ENCODE assay signal across 9 mouse cellular contexts in the genomic region with DNA sequence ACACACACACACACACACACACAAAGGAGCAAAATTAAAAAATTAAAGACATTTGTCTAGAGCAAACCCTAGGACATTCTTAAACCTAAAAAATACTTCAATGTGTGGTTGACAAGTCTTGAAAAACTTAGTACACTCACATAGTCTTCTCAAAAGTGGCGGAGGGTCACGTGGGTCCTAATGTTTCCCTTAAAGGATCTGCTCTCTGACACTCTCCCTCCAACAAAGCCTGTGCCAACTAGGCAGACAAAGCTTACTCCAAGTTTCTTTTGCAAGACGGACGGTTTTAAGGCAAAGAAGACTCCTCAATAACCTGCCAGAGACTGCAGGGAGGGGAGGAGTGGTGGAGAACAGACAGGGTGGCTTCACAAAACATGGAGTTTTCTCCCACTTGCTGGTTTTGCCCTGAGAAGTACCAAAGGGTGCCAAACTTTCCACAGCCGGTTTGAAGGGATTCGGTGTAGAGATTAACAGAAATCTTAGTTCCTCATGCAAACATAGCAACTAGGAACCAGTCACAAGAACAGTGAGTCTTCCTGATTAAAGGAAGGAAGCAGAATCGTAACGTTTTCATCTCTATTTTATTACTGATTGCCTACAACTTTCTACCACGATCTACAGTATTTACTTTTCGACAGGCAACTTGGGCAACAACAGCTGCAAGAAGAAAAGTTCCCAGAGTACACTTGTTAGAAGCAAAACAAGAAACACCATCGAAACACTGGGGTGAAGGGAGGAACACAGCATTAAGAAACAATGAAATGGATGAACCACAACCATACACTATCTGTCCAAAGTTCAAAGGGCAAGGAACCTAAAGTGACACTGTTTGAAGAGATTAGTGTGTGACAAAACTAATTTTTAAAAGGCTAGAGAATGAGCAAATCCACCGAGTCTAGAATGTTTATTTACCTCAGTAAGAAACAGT. TPM values are rescaled to one million over a fixed set of nuclear protein-coding genes. Genes with fewer than 3 reads are reported as not detected.
DNase-seq lines count a peak whose midpoint lies in the region; ATAC-seq lines count a peak whose summit lies in the region.
"Had no signal": no experiment of that assay in that cellular context is flagged by ENCODE, and none has a peak within 500 bp of the region (broad histone marks: within the 10 kb centered on the region; RNA-seq: fewer than 3 reads in every experiment).

No protein-coding gene starts in this region.

- H3K4me2 ChIP-seq in midbrain, embryonic 16.5 days (ENCODE audit: low read length) = no peak overlapping the region
- peak overlapping the region; percentile 66 for H3K4me2 ChIP-seq in intestine, embryonic 15.5 days (replicated peaks)

- H3K9me3 ChIP-seq in midbrain, embryonic 10.5 days (replicated peaks) = no peaks in the 10 kb centered on the region
- no peaks in the 10 kb centered on the region for H3K9me3 ChIP-seq in midbrain, embryonic 16.5 days (replicated peaks; ENCODE audit: control insufficient read depth, low read length, poor library complexity, severe bottlenecking)
- H3K9me3 ChIP-seq in intestine, embryonic 15.5 days = no peaks in the 10 kb centered on the region
- H3K9me3 ChIP-seq in megakaryocyte, embryonic 14.5 days = no peaks in the 10 kb centered on the region

- H3K36me3 ChIP-seq in midbrain, embryonic 10.5 days = no peaks in the 10 kb centered on the region
- no peaks in the 10 kb centered on the region for H3K36me3 ChIP-seq in midbrain, embryonic 16.5 days (ENCODE audit: control insufficient read depth, insufficient read depth, low read length)
- no peaks in the 10 kb centered on the region for H3K36me3 ChIP-seq in intestine, embryonic 15.5 days
- no peaks in the 10 kb centered on the region for H3K36me3 ChIP-seq in megakaryocyte, embryonic 14.5 days (replicated peaks; ENCODE audit: low read length)

- ATAC-seq in midbrain, embryonic 16.5 days = no peak
- no peak for ATAC-seq in intestine, embryonic 15.5 days

- no peaks in the 10 kb centered on the region for H3K27me3 ChIP-seq in midbrain, embryonic 10.5 days (ENCODE audit: low read depth, poor library complexity, severe bottlenecking)
- no peaks in the 10 kb centered on the region for H3K27me3 ChIP-seq in midbrain, embryonic 16.5 days (ENCODE audit: control insufficient read depth, insufficient read depth, low read depth, low read length)
- H3K27me3 ChIP-seq in intestine, embryonic 15.5 days (replicated peaks) = no peaks in the 10 kb centered on the region
- H3K27me3 ChIP-seq in megakaryocyte, embryonic 14.5 days (replicated peaks) = no peaks in the 10 kb centered on the region

- peak overlapping the region; percentile 85; the same call in 1 of the 2 replicates for H3K4me3 ChIP-seq in midbrain, embryonic 10.5 days
- no peak overlapping the region for H3K4me3 ChIP-seq in midbrain, embryonic 16.5 days (ENCODE audit: low read depth, low read length)
- H3K4me3 ChIP-seq in intestine, embryonic 15.5 days (replicated peaks) = no peak overlapping the region
- peak overlapping the region; percentile 94 for H3K4me3 ChIP-seq in megakaryocyte, embryonic 14.5 days (replicated peaks)

- DNase-seq in cerebellum, adult 9-10 months = peak; percentile 15
- no peak for DNase-seq in cerebellum, adult 8-10 months
- DNase-seq in midbrain, embryonic 10.5 days (ENCODE audit: low spot score) = no peak
- DNase-seq in left cerebral cortex, postnatal 14 days (ENCODE audit: low spot score in 2 of 2) = no peak
- no peak for DNase-seq in layer of hippocampus, postnatal 25 days (ENCODE audit: extremely low spot score in 1 of 2, low spot score in 1 of 2)
- DNase-seq: cerebellum, postnatal 14 days had no signal

- peaks cover 24% of the 10 kb centered on the region for H3K4me1 ChIP-seq in midbrain, embryonic 10.5 days
- H3K4me1 ChIP-seq in midbrain, embryonic 16.5 days (ENCODE audit: control insufficient read depth, insufficient read depth, low read length) = 0 out of 2 replicates have a peak, but pooled peaks cover 2% of the 10 kb centered on the region
- peaks cover 5% of the 10 kb centered on the region for H3K4me1 ChIP-seq in intestine, embryonic 15.5 days (replicated peaks)
- H3K4me1 ChIP-seq in megakaryocyte, embryonic 14.5 days = peaks cover 49% of the 10 kb centered on the region

- no peak overlapping the region for H3K9ac ChIP-seq in midbrain, embryonic 16.5 days (ENCODE audit: low read depth, low read length)
- H3K9ac ChIP-seq in intestine, embryonic 15.5 days = no peak overlapping the region

- intact Hi-C loops in left cerebral cortex, postnatal 14 days (cut with DNase I) = loop anchor here (5.0 kb wide), 1 partner anchor 86 kb away; no protein-coding TSS in a partner anchor

- 69% methylated on average over 12 of the region's 12 CpGs for WGBS in midbrain, embryonic 10.5 days
- WGBS in midbrain, embryonic 16.5 days = 66% methylated on average over 12 of the region's 12 CpGs
- 50% methylated on average over 12 of the region's 12 CpGs for WGBS in intestine, embryonic 15.5 days

- no peak overlapping the region for H3K27ac ChIP-seq in midbrain, embryonic 10.5 days (replicated peaks)
- H3K27ac ChIP-seq in midbrain, embryonic 16.5 days (ENCODE audit: low read length) = no peak overlapping the region
- H3K27ac ChIP-seq in intestine, embryonic 15.5 days = no peak overlapping the region

RNA-seq across cellular contexts. Expression of a gene that starts 1.8 kb away (rescaled TPM):
- polyA plus RNA-seq in midbrain, embryonic 10.5 days (2016; fragmentation: Nextera tagmentation; extraction: Ambion mirVana) = 162 and 185 TPM in 2 replicates
- 169 and 179 TPM in 2 replicates for polyA plus RNA-seq in midbrain, embryonic 16.5 days (2015; fragmentation: Nextera tagmentation; extraction: Ambion mirVana)
- polyA plus RNA-seq in intestine, embryonic 15.5 days (2015; fragmentation: Nextera tagmentation; extraction: Ambion mirVana) = 162 and 174 TPM in 2 replicates
- 0.75 and 9.0 TPM in 2 replicates for polyA plus RNA-seq in megakaryocyte, embryonic 14.5 days (2012; ENCODE audit: insufficient read depth, low replicate concordance)
- total RNA-seq in left cerebral cortex, postnatal 14 days (2021) = 10 to 100 TPM; 61.7 to 63.4 TPM
- total RNA-seq in layer of hippocampus, postnatal 25 days (2021) = 10 to 100 TPM; 74.4 to 78.4 TPM

Comparison
In these comparisons a context has a peak if more than half of its experiments do, and no peak if none do; other contexts are left out.
1. H3K4me3 ChIP-seq: peak in midbrain, embryonic 10.5 days (single experiment) and megakaryocyte, embryonic 14.5 days (single experiment); none in midbrain, embryonic 16.5 days (single experiment) and intestine, embryonic 15.5 days (single experiment).
2. RNA of a gene that starts 1.8 kb away (polyA plus RNA-seq): 162 to 174 TPM in intestine, embryonic 15.5 days, 169 to 179 TPM in midbrain, embryonic 16.5 days and 162 to 185 TPM in midbrain, embryonic 10.5 days; 0.75 to 9.0 TPM in megakaryocyte, embryonic 14.5 days; every median in the first group is over 10 times any median in the second.